Mouse (Mus musculus) myocyte (in vitro differentiated cells): ENCODE data around the gene Tspan5.

Experiments used
- POLR2A ChIP-seq: IDR thresholded peaks from one replicate; pipeline ENCODE4 v1.6.1; 2011; ENCODE audit warnings: low read depth, mild to moderate bottlenecking, control low read depth, moderate library complexity; ENCODE audit not compliant: insufficient read length
- USF1 ChIP-seq: IDR thresholded peaks from one replicate; pipeline ENCODE4 v1.6.1; 2011; ENCODE audit warnings: low read depth, mild to moderate bottlenecking, control low read depth, moderate library complexity

DNA sequence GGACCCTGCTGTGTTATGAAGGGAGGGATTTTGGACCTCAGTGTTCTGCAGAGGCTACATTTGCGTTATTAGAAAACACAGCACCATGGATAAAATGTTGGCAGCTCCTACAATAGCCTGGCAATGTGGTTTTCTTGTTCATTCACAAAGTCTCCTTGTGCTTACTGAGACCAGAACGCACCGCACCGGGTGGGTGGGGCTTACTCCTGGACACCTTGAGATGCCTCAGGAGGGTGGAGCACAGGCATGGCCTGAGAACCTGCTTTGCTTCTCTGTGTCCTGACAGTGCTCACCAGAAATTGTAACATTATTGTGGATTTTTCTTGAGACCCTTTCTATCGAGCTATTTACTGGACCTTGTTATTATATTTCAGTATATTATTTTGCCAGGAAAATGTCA, 47.3 kb downstream of the Tspan5 start:
- TF ChIP-seq USF1: no peak
- no peak for TF ChIP-seq POLR2A
